Mouse (Mus musculus): ENCODE data around the gene Mgat3. TPM values are rescaled to one million over a fixed set of nuclear protein-coding genes. Genes with fewer than 3 reads are reported as not detected.

The Mgat3 gene
- polyA plus RNA-seq (2017; shearing (Covaris generic)), result not detected

GRCm38 (mm10) chr15:80173001-80173771 is at the start of gene Mgat3:
Gene Mgat3, plus strand, starts transcription at chr15:80173721.

GRCm38 (mm10) chr15:80132993-80133586 is 40.4 kb upstream of the Mgat3 start, which contains the start of gene Tab1:
Gene Tab1, plus strand, starts transcription at chr15:80133127.

GRCm38 (mm10) chr15:80233733-80234509 is 60.4 kb downstream of the Mgat3 start, which contains the start of gene Mief1:
Gene Mief1, plus strand, starts transcription at chr15:80234018.

GRCm38 (mm10) chr15:80235535-80235934 is 62.0 kb downstream of the Mgat3 start, which contains the start of gene AC140267.1:
Gene AC140267.1, plus strand, starts transcription at chr15:80235835.

GRCm38 (mm10) chr15:80254847-80255645 is 81.5 kb downstream of the Mgat3 start, which contains the start of gene Atf4:
Gene Atf4, plus strand, starts transcription at chr15:80255184.

GRCm38 (mm10) chr15:80263610-80264575 is 90.4 kb downstream of the Mgat3 start, which contains the start of gene Rps19bp1:
Gene Rps19bp1, minus strand, starts transcription at chr15:80264315.

Other genes starting within 250 kb of the Mgat3 start
- 170 TPM for gene Cbx7, start 202.6 kb upstream of the Mgat3 start, polyA plus RNA-seq (2017; shearing (Covaris generic))
- 0.19 TPM for gene Pdgfb, start 158.7 kb upstream of the Mgat3 start, polyA plus RNA-seq (2017; shearing (Covaris generic))
- not detected for gene Syngr1, start 82.4 kb upstream of the Mgat3 start, polyA plus RNA-seq (2017; shearing (Covaris generic))
- 1,599 TPM for gene Rpl3, start 81.9 kb upstream of the Mgat3 start, polyA plus RNA-seq (2017; shearing (Covaris generic))
- 15.1 TPM for gene Tab1, start 40.6 kb upstream of the Mgat3 start, polyA plus RNA-seq (2017; shearing (Covaris generic))
- gene Mief1, start 60.3 kb downstream of the Mgat3 start, polyA plus RNA-seq (2017; shearing (Covaris generic)), result 22.7 TPM
- gene AC140267.1, start 62.1 kb downstream of the Mgat3 start, polyA plus RNA-seq (2017; shearing (Covaris generic)), result not detected
- gene Atf4, start 81.5 kb downstream of the Mgat3 start, polyA plus RNA-seq (2017; shearing (Covaris generic)), result 327 TPM
- 24.1 TPM for gene Rps19bp1, start 90.6 kb downstream of the Mgat3 start, polyA plus RNA-seq (2017; shearing (Covaris generic))
- gene Cacna1i, start 113.5 kb downstream of the Mgat3 start, polyA plus RNA-seq (2017; shearing (Covaris generic)), result not detected